Mouse (Mus musculus) forelimb bud, embryonic 11.5 days (tissue): ENCODE results near the gene Shisa8.

Experiments
- DNase-seq: peaks from one replicate; pipeline ENCODE4 v3.0.0-alpha.2; 2012; ENCODE audit warnings: low read depth, low spot score

Shisa8 gene

DNA sequence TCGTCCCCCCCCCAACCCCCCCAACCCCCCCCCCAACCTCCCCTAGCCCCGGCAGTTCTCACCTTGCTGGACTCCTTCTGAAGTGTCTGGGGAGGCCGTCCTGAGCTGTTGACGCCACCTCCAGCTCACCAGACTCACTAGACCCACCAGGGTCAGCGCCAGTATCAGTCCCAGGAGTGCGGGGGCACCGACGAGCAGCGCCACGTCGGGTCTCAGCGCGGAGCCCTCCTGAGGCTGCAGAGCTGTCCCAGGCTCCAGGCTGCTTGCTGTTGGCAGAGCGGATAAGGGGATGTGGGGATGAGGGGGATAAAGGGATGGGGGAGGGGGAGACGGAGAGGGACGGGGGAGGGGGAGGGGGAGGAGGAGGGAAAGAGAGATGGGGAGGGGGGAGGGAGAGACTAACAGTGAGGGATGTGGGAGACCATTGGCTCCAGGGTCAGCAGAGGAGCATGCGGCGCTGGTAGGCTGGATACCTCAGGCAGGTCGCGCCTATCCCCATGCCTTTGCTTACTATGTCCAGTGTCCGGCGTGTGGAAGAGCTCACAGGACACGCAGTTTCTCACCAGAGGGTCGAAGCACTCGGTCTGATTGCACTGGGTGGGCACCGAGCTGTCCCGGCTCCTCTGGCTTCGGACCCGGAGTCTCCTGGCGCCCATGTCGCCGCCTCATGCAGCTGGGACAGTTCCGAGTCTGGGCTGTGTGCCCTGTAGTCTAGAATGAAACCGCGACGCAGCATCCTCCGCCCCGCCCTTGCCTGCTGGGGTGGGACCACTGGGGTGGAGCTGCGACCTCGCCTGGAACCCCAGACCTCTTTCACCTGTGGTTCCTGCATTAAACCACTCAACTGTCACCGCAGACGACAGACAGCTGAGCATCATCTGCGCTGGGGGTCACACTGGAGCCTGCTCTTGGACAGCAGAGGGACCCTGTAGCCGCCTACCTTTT, 11.3 kb upstream of the Shisa8 start, which contains the start of gene Tnfrsf13c:
Tnfrsf13c (minus strand) TSS at position 713 of the 945 bp plus-strand sequence.
- DNase-seq = no peak

DNA sequence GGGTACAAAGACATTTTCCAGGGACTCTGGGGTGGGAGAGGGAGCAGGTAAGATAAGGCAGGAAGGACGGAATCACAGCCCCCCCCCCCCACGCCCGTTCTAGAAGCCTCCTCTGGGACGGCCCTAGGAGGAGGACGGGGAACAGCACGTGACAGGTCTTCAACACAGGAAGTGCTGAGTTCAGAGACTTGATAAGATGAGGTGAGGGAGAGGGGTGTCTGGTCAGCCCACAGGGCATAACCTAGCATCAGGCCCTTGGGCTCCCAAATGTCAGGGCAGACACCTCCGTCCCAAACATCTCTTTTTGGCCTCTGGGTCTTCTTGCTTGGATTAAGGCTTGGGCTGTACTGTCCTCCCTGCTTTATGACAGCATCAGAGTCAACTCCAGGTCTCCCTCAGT, 10.6 kb upstream of the Shisa8 start:
- DNase-seq = no peak

DNA sequence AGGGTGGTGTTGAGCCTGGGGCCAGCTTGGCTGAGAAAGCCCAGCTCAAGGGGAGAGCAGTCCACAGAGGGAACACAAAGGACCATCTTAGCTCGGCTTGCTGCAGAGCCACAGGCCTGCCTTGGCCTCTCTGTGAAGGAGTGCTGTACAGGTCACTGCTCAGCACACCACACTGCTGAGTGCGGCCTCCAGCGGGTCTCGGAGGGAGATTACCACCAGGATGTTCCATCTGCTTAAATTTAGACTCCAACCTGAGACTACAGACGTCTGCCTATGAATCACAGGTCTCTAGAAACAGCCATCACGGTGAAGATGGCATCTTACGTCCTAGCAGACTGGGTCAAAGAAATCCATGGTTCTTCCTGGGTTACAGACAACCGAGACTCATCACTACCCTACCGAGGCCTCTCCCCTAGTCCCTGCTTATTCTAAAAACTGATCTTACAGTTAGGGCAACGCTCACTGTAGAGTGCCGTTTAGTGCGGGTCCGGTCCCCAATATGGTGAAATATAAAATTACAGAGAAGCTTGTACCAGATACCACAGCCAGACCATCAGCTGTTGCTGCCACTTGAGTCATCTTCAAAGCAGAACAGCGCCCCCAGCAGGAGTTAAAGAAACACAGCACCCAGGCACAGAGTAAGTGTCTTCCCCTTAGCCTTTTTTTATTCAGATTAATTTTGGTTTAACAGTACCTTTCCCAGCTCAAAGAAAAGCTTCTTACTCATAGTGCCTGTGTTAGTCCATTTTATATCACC, 8.7 kb upstream of the Shisa8 start:
- no peak for DNase-seq

DNA sequence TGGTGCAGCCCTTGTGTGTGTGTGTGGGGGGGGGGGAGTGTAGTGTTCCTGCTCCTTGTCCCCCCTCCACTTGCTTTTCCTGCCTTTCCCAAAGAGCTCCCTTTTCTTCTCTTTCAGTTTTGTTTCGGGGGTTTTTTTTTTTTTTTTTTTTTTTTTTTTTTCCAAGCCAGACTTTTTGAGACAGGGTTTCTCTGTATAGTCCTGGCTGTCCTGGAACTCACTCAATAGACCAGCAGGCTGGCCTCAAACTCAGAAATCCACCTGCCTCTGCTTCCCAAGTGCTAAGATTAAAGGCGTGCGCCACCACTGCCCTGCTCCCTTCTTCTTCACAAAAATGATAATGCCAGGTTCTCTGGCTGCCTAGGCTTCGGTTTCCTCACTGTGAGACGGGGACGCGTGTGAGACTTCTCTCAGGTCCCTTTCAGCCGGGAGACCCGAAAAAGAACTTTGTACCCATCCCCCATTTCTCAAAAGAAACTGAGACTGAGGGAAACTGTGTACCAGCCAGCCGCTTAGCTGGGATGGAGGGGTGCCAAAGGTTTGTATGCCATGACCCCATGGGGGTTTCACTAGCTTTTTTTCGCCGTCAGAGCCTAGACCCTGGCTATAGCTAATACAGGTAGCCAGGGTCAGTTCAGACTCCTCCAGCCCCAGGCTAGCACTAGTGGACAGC, 7.5 kb upstream of the Shisa8 start:
- no peak for DNase-seq

DNA sequence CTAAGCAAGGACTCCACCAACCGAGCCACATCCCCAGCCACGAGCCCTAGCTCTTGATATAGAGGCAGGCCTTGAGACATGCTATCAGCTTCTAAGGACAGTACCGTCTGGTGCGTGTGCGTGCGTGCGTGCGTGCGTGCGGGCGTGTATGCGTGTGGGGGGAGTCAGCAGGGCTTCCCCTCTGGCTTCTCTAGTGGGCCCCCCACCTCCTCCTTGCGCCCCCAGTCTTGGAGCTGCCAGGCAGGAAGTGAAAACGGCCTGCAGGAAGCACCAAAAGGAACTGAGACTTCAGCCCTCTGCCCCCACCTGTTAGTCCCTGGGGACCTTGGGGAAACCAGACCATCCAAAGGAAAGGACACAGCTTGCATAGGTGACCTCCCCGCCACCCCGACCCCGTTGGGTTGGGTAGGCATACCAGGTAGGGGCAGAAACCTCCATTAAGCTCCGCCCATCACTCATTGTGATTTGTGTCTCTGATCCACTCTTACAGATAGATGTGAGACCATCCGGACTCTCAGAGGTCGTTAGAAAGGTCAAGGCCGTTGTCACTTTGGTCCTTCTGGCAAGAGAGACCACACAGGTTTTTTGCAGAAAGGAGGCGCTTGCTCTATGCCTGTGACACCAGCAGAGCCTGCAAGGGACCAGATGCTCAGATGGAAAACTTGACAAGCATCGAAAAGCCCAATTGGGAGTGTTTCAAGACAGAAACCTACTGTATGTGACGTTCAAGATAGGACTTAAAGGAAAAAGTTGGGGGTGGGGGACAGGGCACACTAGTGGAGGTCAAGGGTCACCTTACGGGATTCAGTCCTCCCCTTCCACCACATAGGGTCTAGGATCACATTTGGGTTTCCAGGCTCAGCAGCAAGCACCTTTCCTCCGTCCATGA, 6.4 kb upstream of the Shisa8 start:
- DNase-seq = no peak

DNA sequence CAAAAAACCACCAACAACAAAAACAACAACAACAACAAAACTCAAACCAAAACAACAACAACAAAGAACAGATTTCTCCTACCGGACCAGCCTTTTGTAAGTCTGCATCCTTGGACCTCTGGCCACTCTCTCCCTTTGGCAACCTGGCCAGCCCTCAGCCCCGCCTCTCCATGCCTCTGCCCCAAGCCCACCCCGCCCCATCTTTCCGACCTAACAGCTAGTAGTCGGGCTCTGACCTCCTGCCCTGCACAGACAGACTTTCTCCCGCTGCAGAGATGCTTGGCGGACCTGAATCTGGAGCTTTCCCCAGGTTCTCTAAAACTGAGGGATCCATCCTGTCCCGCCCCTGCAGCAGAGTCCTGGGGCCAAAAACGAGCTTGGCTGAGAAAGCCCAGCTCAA, 5.4 kb upstream of the Shisa8 start:
- DNase-seq = no peak

DNA sequence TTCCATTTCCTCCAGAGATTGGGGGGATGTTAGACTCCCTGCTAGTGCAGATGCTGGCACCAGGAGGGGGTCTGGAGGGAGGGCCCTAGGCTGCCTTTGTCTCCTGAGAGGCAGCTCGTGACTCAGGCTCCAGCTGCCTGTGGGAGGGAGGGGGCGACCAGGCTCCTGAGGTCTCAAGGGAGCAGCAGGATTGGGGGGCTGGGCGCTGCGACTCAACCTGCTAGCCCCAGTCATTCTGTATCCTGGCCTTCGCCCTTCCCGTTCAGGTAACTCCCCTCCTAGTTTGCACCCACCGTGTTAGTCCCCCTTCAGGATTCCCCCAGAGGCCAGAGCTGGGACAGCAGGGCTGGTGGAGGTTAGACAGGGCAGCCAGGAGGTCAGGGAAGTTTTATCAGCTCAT, 4.4 kb upstream of the Shisa8 start:
- DNase-seq = no peak

DNA sequence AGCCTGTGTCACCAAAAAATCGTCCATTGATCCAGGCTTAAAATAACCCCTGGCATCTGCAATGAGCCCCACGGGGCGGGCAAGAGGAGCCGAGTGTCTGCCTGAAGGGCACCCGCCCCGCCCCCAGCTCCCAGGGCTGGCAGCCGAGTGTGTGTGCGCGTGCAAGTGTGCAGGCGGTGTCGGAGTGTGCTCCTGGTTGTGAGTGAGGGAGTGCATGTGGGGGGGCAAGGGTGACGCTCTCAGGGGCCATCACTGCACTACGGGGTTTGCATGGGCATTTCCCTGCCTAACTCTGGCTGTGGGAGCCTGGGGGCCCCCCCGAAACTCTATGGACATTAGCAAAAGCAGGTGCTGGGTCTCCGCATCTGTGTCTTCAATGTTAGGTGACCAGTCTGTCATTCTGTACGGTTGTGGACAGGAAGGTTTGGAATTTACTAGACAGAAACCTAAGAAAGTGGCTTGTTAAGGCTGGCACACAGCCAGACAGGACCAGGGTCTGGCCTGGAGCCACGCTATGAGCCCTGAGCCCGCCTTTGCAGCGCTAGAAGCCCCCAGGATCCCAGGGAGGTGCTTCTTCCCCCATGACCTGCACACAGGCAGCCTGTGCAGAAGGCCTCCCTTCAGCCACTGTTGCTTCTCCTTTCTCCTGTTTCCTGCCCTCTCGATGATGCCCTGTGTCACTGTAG, 3.7 kb upstream of the Shisa8 start:
- DNase-seq = no peak

DNA sequence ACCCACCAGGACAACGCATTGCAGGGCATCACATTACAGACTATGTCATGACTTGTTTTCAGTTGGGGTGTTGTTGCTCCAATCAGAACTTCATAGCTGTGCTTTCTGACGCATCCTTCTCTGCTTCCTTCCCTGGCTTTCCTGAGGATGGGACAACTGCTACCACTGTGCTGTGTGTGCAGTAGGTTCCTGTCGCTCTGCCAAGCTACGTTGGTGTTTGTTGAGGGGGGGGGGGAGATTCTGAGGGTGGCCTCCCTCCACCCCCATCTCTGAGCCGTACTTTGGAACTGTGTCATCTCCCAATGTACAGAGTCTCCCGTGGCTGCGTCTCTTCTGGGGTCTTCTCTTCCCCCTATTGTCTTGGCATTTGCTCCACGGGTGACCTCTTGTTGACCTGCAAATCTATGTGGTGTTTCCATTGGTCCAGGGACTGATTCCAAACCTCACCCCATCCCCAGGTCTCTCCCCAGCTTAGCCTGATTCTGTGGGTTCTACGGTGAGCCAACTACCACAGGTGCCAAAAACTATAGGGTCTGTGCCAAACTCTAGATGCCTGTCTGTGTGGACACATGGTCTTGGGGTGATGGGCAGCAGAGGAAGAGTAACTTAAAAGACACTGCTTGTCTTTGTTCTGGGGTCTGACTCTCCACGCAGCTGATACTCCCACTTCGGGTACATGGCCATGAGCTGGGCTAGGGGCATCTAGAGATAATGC, 2.9 kb upstream of the Shisa8 start:
- DNase-seq = no peak

DNA sequence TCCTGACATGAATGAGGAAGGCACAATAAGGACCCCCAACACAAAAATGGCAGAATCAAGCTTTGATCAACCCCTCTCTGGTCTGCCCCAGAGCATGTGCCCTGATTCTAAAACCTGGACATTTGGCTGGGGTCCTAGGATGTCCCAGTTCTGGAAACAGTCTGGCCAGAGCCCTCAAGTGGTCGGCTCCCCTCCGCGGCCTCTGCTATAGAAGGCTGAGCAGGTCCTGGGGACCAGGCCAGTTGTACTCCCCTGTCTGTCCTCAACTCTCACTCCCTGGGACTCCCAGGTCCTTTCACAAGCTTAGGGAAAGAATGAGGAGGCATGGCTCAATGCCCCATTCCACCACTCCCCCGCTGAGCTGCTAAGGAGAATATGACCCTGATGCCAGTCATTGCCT, 607 bp upstream of the Shisa8 start:
- no peak for DNase-seq

DNA sequence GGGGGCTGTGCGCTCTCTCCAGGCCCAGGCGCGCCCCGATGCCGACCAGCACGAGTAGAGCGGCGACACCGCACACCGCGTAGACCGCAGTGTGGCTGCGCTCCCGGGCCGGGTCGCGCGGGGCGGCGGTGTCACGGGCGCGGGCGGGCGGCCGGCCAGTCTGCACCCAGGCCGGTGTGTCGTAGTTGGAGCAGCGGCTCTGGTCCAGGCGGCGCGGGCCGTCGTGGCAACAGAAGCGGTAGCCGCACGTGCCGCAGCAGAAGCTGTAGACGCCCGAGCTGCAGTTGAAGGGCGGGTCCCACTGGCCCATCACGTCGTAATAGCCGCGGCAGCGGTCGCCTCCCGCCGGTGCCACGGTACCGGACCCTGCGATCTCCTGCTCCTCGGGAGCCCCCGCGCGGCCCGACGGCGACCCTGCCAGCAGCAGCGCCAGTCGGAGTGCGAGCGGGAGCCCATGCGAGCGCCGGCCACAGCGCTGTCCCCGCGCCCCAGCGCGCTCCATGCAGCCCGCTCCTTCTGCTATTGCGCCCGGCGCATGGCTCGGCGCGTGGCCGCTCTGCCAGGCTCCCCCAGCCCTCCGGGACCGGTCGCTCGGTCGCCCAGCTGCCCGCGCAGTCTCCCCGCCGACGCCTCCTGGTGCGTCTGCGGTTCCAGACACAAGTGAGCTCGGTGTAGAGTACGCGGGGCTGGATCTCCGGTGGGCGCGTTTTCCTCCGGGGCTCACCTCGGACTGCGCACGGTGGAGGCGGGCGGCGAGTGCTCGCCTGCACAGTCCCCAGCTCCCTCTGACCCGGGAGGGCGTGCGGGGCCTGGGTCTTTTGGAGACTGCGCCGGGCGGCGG, 484 bp downstream of the Shisa8 start:
- no peak for DNase-seq

DNA sequence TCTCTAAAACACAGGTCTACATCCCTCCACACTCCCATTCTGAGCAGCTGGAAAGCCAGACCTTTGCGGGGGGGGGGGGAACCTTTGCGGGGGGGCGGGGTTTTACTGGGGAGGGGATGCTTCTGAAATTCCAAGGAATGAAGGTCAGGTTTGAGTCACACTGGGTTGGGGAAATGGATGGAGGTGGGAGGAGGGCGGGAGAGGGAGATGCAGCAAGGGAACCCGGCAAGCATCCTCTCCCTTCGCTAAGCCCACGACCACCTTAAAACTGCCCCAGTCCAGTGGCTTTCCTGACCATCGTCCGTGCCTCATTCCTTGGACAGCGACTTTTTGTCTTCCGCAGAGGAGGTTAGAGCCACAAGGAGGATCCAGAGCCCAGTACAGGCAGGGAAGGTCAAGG, 1.3 kb downstream of the Shisa8 start:
- DNase-seq = no peak

DNA sequence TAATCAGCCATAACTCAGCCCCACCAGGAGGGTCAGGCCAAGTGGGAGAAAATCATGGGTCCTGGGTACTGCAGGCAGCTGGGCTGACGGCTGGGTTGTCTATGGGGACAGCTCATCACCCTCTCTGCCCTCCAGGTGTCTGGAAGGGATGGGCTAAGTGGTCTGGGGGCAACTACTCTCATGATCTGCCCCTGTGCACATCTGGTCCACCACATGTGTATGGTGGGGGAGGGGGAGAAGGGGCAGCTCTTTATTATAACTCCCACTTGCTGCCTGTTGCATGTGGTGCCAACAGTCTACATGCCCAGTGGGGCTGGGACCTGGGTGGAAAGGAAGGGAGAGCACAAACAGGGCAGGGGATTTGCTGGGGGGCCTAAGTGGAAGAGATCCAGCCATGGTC, 1.8 kb downstream of the Shisa8 start:
- DNase-seq = no peak

DNA sequence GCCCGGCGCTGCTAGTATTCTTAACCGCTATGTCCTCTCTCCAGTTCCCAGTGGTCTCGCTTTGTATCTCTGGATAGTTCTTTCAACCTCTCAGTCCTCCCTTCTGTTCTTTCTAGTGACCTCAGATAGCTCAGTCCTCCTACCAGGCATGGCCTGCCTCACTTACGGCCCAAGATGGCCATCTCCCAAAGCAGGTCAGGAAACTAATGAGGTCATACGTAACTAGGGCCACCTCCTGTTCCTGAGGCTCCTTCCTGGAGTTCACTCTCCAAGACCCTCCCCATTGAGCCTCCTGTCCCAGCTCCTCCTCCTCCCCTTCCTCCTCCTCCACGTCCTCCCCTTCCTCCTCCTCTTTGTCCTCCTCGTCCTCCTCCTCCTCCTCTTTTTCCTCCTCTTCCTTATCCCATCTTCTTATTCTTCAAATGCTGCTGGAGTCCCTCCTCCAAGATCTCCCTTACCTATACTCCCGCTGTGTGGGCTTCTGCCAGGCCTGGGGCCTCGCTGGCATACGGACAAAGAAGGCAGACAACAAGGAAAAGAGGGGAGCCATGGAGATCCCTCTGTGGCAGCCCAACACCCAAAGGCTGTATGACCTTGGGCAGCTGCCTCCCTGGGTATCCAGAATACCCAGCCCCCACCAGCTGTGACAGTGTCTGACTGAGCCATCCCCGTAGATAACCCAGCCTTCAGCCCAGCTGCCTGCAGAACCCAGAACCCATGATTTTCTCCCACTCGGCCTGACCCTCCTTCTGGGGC, 3.1 kb downstream of the Shisa8 start:
- no peak for DNase-seq

DNA sequence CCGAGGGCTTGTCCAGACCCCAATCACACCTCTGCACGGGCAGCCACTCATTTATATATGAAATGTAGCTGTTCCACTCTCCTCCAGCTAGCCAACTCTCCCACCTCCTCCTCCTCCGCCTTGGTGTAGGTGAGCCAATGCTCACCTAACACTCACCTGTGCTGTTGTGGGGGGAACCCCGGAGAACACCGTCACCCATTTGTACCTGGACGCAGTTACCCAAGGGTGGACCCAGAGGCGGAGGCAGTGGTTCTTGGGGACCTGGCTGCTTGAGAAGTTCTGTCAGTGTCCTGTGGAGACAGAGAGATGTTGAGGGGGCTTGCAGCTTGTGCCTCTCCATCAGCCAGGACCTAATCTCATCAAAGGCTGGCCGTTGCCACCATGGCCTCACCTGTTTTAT, 4.3 kb downstream of the Shisa8 start:
- DNase-seq = no peak

DNA sequence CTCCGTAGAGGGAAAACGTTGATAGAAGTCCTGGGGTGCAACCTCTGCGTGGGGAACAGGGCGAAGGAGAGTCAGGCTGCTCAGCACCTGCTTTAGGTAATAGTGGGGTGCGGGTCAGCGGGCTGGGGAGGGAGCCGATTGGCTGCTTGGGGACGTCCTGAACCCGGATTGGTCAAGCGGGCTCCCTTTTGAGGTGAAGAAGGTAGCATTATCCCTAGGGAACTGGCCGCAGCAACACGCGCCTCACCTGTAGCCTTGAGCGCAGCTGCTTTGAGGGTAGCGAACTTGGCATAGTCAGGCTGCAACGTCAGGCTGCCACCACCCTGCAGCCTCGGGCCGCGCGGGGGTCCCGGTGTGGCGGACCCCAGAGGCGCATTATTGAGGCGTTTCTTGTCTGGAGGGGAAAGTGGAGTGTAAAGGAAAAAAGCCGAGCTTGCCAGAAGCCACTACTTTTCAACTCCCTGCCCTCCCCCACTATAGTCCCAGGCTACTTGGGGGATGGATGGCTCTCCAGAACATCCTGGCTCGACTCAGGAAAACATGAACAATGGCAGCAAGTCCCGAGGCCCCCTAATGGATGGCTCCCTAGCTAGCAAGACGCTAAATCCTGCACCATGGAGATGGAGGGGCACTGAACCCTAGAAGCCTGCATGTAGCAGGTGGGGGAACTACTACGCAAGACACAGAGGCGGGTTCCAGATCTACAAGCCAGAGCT, 5.0 kb downstream of the Shisa8 start:
- DNase-seq = no peak

DNA sequence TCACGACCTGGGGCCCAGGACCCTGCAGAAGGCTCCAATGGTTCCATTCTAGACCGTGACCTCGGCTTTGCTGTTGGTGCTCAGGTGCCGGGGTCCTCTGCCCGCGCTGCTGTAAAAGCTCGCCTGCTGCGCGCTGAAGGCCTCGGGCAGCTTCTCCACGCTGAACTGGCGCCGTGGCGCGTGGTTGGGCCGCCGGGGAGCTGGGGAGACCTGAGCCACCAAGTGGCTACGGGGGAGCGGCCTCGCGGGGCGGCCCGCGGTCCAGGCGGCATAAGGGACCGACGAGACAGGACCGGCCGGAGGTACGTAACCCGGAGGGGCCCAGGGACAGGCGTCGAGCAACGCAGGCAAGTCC, 5.5 kb downstream of the Shisa8 start:
- no peak for DNase-seq
